Mouse (Mus musculus): Measurements from ENCODE around the gene Ebf1. TPM values are rescaled to one million over a fixed set of nuclear protein-coding genes. Genes with fewer than 3 reads are reported as not detected.

Gene Ebf1
- polyA plus RNA-seq, 1 experiment from 2014 or later, result 95.7 TPM

DNA sequence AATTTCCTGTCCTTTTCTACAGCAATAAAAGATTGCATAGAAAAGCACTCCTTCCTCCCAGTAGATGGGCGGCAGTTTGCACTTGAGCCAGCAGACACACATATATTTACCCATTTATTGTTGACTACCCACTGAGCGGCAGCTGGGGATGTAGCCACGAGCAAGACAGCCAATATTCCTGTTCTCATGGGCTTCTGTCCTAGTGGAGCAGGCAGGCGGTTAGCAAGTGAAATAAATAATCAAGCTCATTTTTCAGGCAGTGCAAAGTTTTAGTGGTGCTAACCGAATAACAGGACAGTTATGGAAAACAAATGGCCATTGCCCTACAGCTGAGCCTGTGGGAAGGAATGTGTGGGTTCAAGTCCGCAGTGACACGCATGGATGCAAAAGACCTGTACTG is 196.4 kb downstream of the Ebf1 start:
- H3K27ac ChIP-seq, result no peak overlapping the region
- 59% methylated on average over 7 of the region's 7 CpGs for WGBS
- no peaks in the 10 kb centered on the region for H3K27me3 ChIP-seq
- peaks cover 9% of the 10 kb centered on the region for H3K4me1 ChIP-seq (replicated peaks)
- H3K9me3 ChIP-seq, result no peaks in the 10 kb centered on the region
- no peak overlapping the region for H3K4me3 ChIP-seq (replicated peaks)
- no peak overlapping the region for H3K9ac ChIP-seq (replicated peaks)
- no peak overlapping the region for H3K4me2 ChIP-seq
- H3K36me3 ChIP-seq, result no peaks in the 10 kb centered on the region
- ATAC-seq (ENCODE audit: insufficient number of reproducible peaks, insufficient read depth, low FRiP score, low TSS enrichment, low read depth), result no peak

DNA sequence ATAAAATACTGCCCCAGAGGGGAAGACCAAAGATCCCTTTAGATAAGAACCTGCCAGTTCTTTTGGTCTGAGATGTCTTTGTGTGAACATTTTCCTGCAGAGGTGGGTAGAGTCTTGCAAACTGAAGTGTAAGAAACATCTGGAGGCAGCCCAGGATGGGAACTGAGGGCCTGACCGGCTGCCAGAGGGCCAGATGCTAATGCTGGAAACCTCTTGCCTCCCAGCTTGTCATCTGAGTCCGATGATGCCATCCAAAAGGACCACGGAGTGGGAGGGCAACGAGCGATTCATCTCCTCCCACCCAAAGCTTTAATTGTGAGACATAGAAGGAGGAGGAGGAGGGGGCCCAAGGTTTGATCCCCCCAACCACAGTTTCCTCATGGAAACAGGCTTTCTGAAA is 197.7 kb downstream of the Ebf1 start:
- no peak for ATAC-seq (ENCODE audit: insufficient number of reproducible peaks, insufficient read depth, low FRiP score, low TSS enrichment, low read depth)
- Histone ChIP-seq H3K9me3 (no peaks in the 10 kb centered on the region), H3K4me2 (no peak overlapping the region), H3K9ac (replicated peaks) (no peak overlapping the region), H3K27ac (no peak overlapping the region), H3K27me3 (no peaks in the 10 kb centered on the region), H3K36me3 (no peaks in the 10 kb centered on the region), H3K4me3 (replicated peaks) (no peak overlapping the region), H3K4me1 (replicated peaks) (peaks cover 6% of the 10 kb centered on the region)
- WGBS, result 72% methylated on average over 5 of the region's 5 CpGs

DNA sequence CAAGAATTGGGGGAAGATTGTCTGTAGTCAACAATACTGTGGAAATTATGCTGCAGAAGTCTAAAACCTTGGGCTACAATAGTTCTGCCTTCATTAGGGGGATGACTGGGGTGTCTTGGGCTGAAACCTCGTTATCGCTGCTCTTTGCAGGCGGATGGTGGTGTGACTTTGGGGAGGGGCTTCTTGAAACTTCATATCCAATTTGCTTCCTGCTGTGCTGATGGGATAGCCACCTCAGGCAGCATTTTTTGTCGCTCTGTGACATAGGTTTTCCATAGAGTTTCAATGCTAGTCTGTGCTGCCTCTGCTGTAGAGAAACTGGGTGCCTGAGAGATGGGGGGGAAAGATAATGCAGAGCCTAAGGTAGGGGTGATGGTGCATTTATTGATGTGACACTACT is 198.9 kb downstream of the Ebf1 start:
- H3K4me1 ChIP-seq (replicated peaks), result peaks cover 6% of the 10 kb centered on the region
- no peak overlapping the region for H3K4me2 ChIP-seq
- WGBS, result 64% methylated on average over 4 of the region's 4 CpGs
- H3K27me3 ChIP-seq, result no peaks in the 10 kb centered on the region
- H3K9me3 ChIP-seq, result no peaks in the 10 kb centered on the region
- no peak for ATAC-seq (ENCODE audit: insufficient number of reproducible peaks, insufficient read depth, low FRiP score, low TSS enrichment, low read depth)
- H3K4me3 ChIP-seq (replicated peaks), result no peak overlapping the region
- H3K27ac ChIP-seq, result no peak overlapping the region
- H3K9ac ChIP-seq (replicated peaks), result no peak overlapping the region
- H3K36me3 ChIP-seq, result no peaks in the 10 kb centered on the region

DNA sequence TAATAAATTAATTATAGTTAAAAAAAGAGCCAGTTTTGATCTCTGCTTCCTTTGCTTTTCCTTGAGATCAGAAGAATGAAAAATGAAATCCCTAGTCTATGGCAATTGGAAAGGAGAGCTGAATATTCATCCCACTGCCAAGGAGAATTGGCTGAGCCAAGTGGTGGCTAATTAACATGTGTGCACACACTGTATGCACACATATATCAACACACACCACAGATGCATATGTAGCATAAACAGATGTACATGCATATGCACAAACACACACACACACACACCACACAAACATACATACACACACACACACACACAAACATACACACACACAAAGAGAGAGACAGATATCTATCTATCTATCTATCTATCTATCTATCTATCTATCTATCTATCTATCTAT is 205.2 kb downstream of the Ebf1 start:
- Histone ChIP-seq H3K9me3 (no peaks in the 10 kb centered on the region), H3K9ac (replicated peaks) (no peak overlapping the region), H3K36me3 (no peaks in the 10 kb centered on the region), H3K27ac (no peak overlapping the region), H3K4me3 (replicated peaks) (no peak overlapping the region), H3K4me2 (no peak overlapping the region), H3K27me3 (no peaks in the 10 kb centered on the region), H3K4me1 (replicated peaks) (peaks cover 17% of the 10 kb centered on the region)
- no peak for ATAC-seq (ENCODE audit: insufficient number of reproducible peaks, insufficient read depth, low FRiP score, low TSS enrichment, low read depth)

DNA sequence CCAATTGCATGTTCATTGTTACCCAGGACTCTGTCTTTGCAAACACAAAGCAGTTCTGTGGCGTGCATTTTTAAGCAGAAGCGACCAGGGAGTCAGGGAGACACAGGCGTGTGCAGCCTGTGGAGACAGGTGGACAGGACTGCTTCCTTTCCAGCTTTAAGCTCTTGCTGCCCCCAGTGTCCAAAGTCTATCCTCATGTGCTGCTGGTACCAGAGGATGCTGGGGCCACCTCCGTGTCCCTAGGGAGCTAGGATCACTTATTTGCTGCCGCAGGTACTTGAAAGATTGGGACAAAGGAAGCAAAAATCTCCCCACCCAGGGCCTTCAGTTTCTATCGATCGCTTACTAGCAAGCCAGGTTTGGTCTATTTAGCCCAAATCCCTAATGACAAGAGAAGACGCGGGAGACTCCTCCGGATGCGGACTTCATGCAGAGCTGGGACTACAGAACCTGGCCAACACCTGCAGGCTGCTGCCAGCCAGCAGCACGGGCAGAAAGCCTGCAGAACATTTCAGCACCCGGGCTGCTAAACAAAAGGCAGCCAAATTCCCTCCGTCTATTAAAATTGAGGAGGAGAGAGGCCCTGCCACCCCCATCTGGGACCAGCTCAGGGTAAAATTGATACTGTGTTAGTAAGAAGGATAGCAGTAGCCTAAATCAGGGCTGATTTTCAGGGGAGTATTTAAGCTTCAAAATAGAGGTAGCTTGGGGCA is 215.3 kb downstream of the Ebf1 start:
- no peaks in the 10 kb centered on the region for H3K9me3 ChIP-seq
- H3K4me1 ChIP-seq (replicated peaks), result peaks cover 35% of the 10 kb centered on the region
- H3K4me2 ChIP-seq, result peak overlapping the region; percentile 28
- ATAC-seq (ENCODE audit: insufficient number of reproducible peaks, insufficient read depth, low FRiP score, low TSS enrichment, low read depth), result no peak
- no peak overlapping the region for H3K4me3 ChIP-seq (replicated peaks)
- no peak overlapping the region for H3K9ac ChIP-seq (replicated peaks)
- 0 out of 2 replicates have a peak overlapping the region, but pooled peaks have one; percentile 23 for H3K27ac ChIP-seq
- no peaks in the 10 kb centered on the region for H3K36me3 ChIP-seq
- WGBS, result 13% methylated on average over 14 of the region's 14 CpGs
- H3K27me3 ChIP-seq, result peaks cover 12% of the 10 kb centered on the region

DNA sequence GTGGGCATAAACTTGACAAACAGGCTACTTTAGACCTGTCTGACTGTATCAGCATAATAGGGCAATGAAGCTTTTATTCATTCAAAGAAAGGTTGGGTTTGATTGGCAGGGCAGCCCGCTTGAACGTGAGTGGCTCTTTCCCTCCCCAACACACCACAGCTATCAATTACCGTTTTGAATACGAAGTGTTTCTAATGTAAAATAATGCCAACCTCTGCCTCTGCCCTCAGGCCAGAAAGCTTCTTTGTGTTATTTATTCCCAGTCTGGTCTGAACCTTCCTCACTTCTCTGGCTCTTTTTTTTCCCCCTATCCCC is 215.8 kb downstream of the Ebf1 start:
- Histone ChIP-seq H3K4me3 (replicated peaks) (no peak overlapping the region), H3K27ac (no peak overlapping the region), H3K4me1 (replicated peaks) (peaks cover 35% of the 10 kb centered on the region), H3K9ac (replicated peaks) (no peak overlapping the region), H3K9me3 (no peaks in the 10 kb centered on the region), H3K27me3 (peaks cover 12% of the 10 kb centered on the region), H3K4me2 (peak overlapping the region; percentile 28), H3K36me3 (no peaks in the 10 kb centered on the region)
- no peak for ATAC-seq (ENCODE audit: insufficient number of reproducible peaks, insufficient read depth, low FRiP score, low TSS enrichment, low read depth)
- WGBS, result 10% methylated on average over 4 of the region's 4 CpGs

DNA sequence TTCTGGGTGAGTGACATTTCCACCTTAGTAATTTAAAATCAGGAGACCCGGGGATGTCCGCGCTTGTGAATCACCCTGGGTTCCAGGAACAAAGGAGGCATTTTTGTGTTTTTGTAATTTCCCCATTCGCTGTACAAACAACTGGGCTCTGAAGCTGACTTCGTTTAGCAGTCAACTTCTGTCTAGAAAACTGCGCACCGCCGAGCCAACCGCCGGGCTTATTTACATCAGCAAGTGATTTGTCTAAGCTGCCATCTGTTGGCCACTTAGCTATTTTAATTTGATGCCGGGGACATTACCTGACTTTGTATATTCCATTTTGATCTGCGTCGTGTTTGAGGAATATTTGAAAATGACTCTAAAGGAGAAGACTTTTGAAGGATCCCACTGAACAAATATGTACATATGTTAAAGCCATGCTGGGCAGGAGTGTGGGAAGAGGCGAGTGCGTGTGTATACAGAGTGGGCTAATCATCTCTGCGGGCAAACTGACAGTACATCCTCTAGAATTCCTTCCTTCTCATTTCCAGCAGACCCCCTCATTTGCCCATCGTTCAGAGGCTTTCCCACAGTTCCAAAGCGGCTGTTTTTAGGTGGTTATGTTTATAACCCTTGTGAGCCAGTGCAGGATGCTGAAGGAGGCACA is 216.4 kb downstream of the Ebf1 start:
- Histone ChIP-seq H3K9ac (replicated peaks) (no peak overlapping the region), H3K36me3 (no peaks in the 10 kb centered on the region), H3K4me3 (replicated peaks) (no peak overlapping the region), H3K4me1 (replicated peaks) (peaks cover 35% of the 10 kb centered on the region), H3K27ac (no peak overlapping the region), H3K27me3 (peaks cover 12% of the 10 kb centered on the region), H3K4me2 (peak overlapping the region; percentile 28), H3K9me3 (no peaks in the 10 kb centered on the region)
- ATAC-seq (ENCODE audit: insufficient number of reproducible peaks, insufficient read depth, low FRiP score, low TSS enrichment, low read depth), result no peak
- 36% methylated on average over 18 of the region's 18 CpGs for WGBS

DNA sequence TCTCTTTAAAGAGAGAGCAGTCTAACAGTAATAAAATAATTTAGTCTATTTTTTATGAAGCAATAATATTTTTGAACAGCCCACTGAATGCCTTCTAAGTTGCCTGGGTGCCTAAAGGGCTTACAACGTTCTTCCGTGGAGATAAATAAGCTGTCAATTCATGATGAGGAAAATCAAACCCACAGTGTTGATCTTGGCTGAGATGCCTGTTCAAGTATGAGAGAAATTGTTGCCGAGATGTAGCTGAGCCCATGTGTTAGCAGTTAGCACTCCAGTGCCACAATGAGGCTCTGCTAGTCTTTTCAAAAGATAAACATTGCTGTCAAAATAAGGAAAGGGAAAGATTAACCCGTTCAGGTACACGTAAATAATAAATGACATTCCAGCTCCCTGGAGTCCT is 218.0 kb downstream of the Ebf1 start:
- Histone ChIP-seq H3K9me3 (no peaks in the 10 kb centered on the region), H3K9ac (replicated peaks) (no peak overlapping the region), H3K4me1 (replicated peaks) (peaks cover 33% of the 10 kb centered on the region), H3K4me2 (no peak overlapping the region), H3K4me3 (replicated peaks) (no peak overlapping the region), H3K27ac (no peak overlapping the region), H3K27me3 (peaks cover 12% of the 10 kb centered on the region), H3K36me3 (no peaks in the 10 kb centered on the region)
- ATAC-seq (ENCODE audit: insufficient number of reproducible peaks, insufficient read depth, low FRiP score, low TSS enrichment, low read depth), result no peak
- WGBS, result 39% methylated on average over 5 of the region's 5 CpGs

DNA sequence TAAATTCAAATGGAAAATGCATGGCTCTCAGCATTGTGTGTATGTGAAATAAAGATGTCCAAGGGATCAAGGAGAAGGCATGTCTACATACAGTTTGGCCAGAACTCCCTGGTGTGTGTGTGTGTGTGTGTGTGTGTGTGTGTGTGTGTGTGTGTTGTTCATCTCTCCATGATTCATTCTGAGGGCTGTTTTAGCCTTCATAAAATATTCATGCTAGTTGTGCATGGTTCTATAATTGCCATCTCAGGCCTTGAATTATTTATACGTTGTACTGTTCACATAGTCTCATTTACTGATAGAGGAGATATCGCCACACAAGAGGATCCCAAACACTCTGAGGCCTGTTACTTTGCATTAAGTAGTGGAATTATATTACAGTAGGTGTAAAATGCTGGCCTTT is 220.5 kb downstream of the Ebf1 start:
- Histone ChIP-seq H3K27me3 (0 out of 2 replicates have a peak, but pooled peaks cover 5% of the 10 kb centered on the region), H3K4me1 (replicated peaks) (peaks cover 17% of the 10 kb centered on the region), H3K9me3 (no peaks in the 10 kb centered on the region), H3K9ac (replicated peaks) (no peak overlapping the region), H3K27ac (no peak overlapping the region), H3K4me2 (no peak overlapping the region), H3K36me3 (no peaks in the 10 kb centered on the region), H3K4me3 (replicated peaks) (no peak overlapping the region)
- WGBS, result 88% methylated on average over 2 of the region's 2 CpGs
- ATAC-seq (ENCODE audit: insufficient number of reproducible peaks, insufficient read depth, low FRiP score, low TSS enrichment, low read depth), result no peak

DNA sequence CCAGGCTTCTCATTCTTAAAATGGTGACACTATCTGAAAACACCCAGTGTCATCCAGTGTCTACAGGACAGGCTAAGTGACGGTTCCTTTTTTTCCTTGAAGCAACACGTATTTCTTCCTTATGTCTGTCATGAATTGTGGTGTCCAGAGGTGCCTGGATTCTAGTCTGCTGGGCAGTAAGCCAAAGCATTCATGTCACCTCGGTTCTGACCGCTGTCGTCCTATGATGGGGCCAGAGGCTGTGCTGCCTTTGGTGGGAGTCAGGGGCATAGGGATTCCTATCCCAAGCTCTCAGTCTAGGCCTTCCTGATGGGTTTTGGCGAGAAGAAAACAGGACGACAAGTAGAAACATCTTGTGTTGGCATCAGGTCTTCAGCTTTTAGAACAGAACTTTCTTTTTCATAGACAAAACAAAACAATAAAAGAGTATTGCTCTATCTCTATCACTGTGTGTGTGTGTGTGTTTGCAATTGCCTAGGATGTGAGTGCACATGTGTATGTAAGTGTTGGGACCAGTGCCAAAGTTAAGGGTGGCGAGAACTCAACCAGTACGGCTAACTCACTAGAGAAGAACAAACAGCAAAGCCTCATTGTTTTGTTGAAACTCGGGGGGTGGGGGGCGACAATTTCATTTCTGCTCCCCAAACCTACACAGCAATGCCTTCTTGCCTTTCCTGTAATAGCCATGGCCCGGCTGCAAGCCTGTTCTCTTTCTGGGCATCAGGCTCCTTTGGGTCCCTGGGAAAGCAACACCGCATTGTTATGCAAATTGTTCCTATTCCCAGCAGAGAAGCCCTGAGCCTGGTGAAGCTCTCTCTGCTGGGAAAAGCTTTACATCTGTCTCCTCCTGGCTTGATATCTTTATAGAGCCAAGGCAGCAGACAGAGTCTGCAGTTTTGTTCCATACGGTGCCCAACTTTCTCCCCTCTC is 224.3 kb downstream of the Ebf1 start:
- Histone ChIP-seq H3K4me3 (replicated peaks) (no peak overlapping the region), H3K27me3 (no peaks in the 10 kb centered on the region), H3K9ac (replicated peaks) (no peak overlapping the region), H3K36me3 (no peaks in the 10 kb centered on the region), H3K4me2 (no peak overlapping the region), H3K9me3 (no peaks in the 10 kb centered on the region), H3K27ac (no peak overlapping the region; the same call in 1 of the 2 replicates), H3K4me1 (replicated peaks) (peaks cover 18% of the 10 kb centered on the region)
- ATAC-seq (ENCODE audit: insufficient number of reproducible peaks, insufficient read depth, low FRiP score, low TSS enrichment, low read depth), result no peak
- 57% methylated on average over 14 of the region's 14 CpGs for WGBS

DNA sequence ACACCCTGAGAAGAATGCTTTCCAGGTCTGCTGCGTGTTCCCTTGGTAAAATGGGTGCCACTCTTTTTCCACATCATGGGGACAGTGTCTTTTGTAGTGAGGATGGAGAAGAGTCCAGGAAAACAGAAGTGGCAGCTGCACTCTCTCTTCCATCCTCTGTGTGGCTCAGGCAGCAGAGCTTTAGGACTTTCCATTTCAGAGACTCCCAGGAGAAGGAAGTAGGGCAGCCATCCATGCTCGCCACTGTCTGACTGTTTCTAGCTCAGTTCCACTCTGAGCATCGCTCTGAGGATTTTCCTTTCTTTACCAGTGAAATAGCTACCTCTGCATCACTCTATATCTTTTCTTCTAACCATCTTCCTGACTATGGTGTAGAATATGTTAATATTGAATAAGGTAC is 234.8 kb downstream of the Ebf1 start:
- ATAC-seq (ENCODE audit: insufficient number of reproducible peaks, insufficient read depth, low FRiP score, low TSS enrichment, low read depth), result no peak
- H3K27me3 ChIP-seq, result no peaks in the 10 kb centered on the region
- no peaks in the 10 kb centered on the region for H3K4me1 ChIP-seq (replicated peaks)
- H3K36me3 ChIP-seq, result no peaks in the 10 kb centered on the region
- H3K9me3 ChIP-seq, result no peaks in the 10 kb centered on the region
- H3K9ac ChIP-seq (replicated peaks), result no peak overlapping the region
- no peak overlapping the region for H3K4me2 ChIP-seq
- 91% methylated on average over 3 of the region's 3 CpGs for WGBS
- no peak overlapping the region for H3K27ac ChIP-seq
- H3K4me3 ChIP-seq (replicated peaks), result no peak overlapping the region

All from limb, embryonic 12.5 days (tissue).